Mouse (Mus musculus): ENCODE data around the gene Gata5.

DNA sequence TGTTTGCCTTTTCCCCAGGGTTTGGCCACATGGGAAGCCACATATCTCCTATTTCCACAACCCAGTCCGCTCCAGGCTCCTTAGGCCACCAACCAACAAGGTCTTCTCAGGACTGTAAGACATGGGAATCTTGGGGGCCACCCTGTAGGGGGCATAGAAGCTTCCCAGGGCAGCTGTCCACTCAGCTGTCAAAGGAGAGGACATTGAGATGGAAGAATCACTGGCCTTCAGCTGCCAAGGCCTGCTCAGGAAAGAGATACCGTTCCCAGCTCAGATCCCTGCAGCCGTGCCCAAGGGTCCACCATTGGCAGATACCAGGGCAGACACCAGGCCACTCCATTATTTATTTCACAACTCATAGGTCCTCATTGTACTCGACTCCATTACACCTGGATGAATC is 32.9 kb upstream of the Gata5 start:
- no peak for TF ChIP-seq CTCF (IDR thresholded peaks at IDR 0.05; ENCODE audit: low read depth, low read length)
- TF ChIP-seq TAL1 (conservative IDR thresholded peaks at IDR 0.05; ENCODE audit: low read depth, low read length), result no peak
